11 mouse cellular contexts compared by ENCODE assay signal in the genomic region with DNA sequence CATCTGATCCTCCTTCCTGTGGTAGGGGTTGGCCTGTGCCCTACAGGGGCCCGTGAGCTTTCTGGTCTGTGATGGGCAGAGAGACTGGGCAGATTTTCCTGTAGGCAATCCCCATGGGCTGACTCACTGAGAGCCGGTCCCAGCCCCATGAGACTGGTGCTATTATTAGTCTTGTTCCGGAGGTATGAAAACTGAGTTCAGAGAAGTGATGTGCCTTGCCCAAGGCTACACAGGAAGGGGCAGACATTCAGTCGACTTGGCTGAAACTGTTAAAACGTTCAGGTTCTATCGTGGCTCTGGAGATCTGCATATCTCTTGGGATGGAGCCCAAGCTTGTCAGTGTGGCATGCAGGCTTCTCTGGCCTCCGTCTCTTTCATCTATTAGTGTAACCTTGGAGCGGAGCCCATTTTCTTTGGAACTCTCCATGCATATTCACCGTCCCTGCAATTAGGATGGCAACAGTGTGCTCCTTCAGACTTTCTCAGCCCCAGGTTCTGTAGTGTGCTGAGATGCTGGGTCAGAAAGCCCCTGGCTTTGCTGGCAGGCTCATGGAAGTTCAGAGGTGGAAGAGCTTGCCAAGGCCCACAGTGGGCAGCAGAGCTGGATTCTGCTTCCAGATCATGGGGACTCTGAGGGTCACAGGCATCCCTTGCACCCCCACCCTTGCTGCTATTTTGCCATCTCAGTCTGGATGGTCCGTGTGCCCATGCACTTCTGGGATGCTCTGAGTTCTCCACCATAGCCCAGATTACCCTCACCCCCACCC. TPM values are rescaled to one million over a fixed set of nuclear protein-coding genes. Genes with fewer than 3 reads are reported as not detected.
DNase-seq lines count a peak whose midpoint lies in the region; ATAC-seq and TF ChIP-seq lines count a peak whose summit lies in the region.
"Had no signal": no experiment of that assay in that cellular context is flagged by ENCODE, and none has a peak within 500 bp of the region (broad histone marks: within the 10 kb centered on the region; RNA-seq: fewer than 3 reads in every experiment).

No protein-coding gene starts in this region.

- no peaks in the 10 kb centered on the region for H3K9me3 ChIP-seq in lung, embryonic 14.5 days (ENCODE audit: low read depth, low read length)
- no peaks in the 10 kb centered on the region for H3K9me3 ChIP-seq in embryonic facial prominence, embryonic 10.5 days
- H3K9me3 ChIP-seq in stomach, embryonic 16.5 days (replicated peaks; ENCODE audit: control insufficient read depth, low read length) = no peaks in the 10 kb centered on the region
- H3K9me3 ChIP-seq: liver, embryonic 15.5 days had no signal

- no peaks in the 10 kb centered on the region for H3K27me3 ChIP-seq in lung, embryonic 14.5 days (ENCODE audit: insufficient read depth, low read length)
- no peaks in the 10 kb centered on the region for H3K27me3 ChIP-seq in embryonic facial prominence, embryonic 10.5 days (replicated peaks; ENCODE audit: low read depth, poor library complexity, severe bottlenecking)
- H3K27me3 ChIP-seq in stomach, embryonic 16.5 days (ENCODE audit: control insufficient read depth, insufficient read depth, low read length) = no peaks in the 10 kb centered on the region

- peak; percentile 58 for DNase-seq in lung, embryonic 14.5 days
- no peak for DNase-seq in lung, adult 18-20 months
- DNase-seq in adrenal gland, postnatal 36 days = peak; percentile 49 to 63
- DNase-seq in embryonic facial prominence, embryonic 10.5 days (ENCODE audit: low spot score) = no peak
- DNase-seq in right cerebral cortex, postnatal 4 days = no peak
- no peak for DNase-seq in spleen, postnatal 4 days (ENCODE audit: low spot score in 2 of 2)
- DNase-seq: right cerebral cortex, adult 18-20 months; thymus, postnatal 4 days had no signal

- no peak overlapping the region for H3K4me2 ChIP-seq in lung, embryonic 14.5 days
- no peak overlapping the region for H3K4me2 ChIP-seq in stomach, embryonic 16.5 days (ENCODE audit: low read depth, low read length)
- H3K4me2 ChIP-seq: liver, embryonic 15.5 days had no signal

- H3K9ac ChIP-seq in lung, embryonic 14.5 days = no peak overlapping the region
- H3K9ac ChIP-seq in stomach, embryonic 16.5 days (ENCODE audit: low read length) = no peak overlapping the region
- H3K9ac ChIP-seq: liver, embryonic 15.5 days had no signal

- WGBS in lung, embryonic 14.5 days = 58% methylated on average over 10 of the region's 10 CpGs
- 77% methylated on average over 10 of the region's 10 CpGs for WGBS in embryonic facial prominence, embryonic 10.5 days
- 61% methylated on average over 10 of the region's 10 CpGs for WGBS in stomach, embryonic 16.5 days

- TF ChIP-seq CTCF in lung, embryonic 14.5 days (IDR thresholded peaks at IDR 0.05; ENCODE audit: low read depth) = no peak

- no peak overlapping the region for H3K27ac ChIP-seq in lung, embryonic 14.5 days (ENCODE audit: low read depth)
- H3K27ac ChIP-seq in embryonic facial prominence, embryonic 10.5 days (replicated peaks) = peak overlapping the region; percentile 40; the same call in 1 of the 2 replicates
- no peak overlapping the region for H3K27ac ChIP-seq in stomach, embryonic 16.5 days (ENCODE audit: low read length)
- H3K27ac ChIP-seq: liver, embryonic 15.5 days had no signal

- ATAC-seq in lung, embryonic 14.5 days (ENCODE audit: insufficient read depth) = 0 out of 2 replicates have a peak, but pooled peaks have one; percentile 21
- ATAC-seq in stomach, embryonic 16.5 days (ENCODE audit: insufficient read depth, low FRiP score) = peak; percentile 29; the same call in 1 of the 2 replicates
- ATAC-seq: intestine, postnatal 0 days had no signal

- no peaks in the 10 kb centered on the region; the same call in 1 of the 2 replicates for H3K4me1 ChIP-seq in lung, embryonic 14.5 days (ENCODE audit: insufficient read depth)
- H3K4me1 ChIP-seq in embryonic facial prominence, embryonic 10.5 days = no peaks in the 10 kb centered on the region
- H3K4me1 ChIP-seq in stomach, embryonic 16.5 days (ENCODE audit: control insufficient read depth, insufficient read depth, low read length) = no peaks in the 10 kb centered on the region
- H3K4me1 ChIP-seq: liver, embryonic 15.5 days had no signal

- H3K4me3 ChIP-seq in lung, embryonic 14.5 days (ENCODE audit: low read depth, low read length) = no peak overlapping the region
- H3K4me3 ChIP-seq in embryonic facial prominence, embryonic 10.5 days = no peak overlapping the region
- no peak overlapping the region for H3K4me3 ChIP-seq in stomach, embryonic 16.5 days (replicated peaks; ENCODE audit: low read length)
- H3K4me3 ChIP-seq: liver, embryonic 15.5 days had no signal

- H3K36me3 ChIP-seq in lung, embryonic 14.5 days (ENCODE audit: insufficient read depth) = no peaks in the 10 kb centered on the region
- H3K36me3 ChIP-seq in embryonic facial prominence, embryonic 10.5 days (replicated peaks) = no peaks in the 10 kb centered on the region
- no peaks in the 10 kb centered on the region for H3K36me3 ChIP-seq in stomach, embryonic 16.5 days (ENCODE audit: control insufficient read depth, insufficient read depth, low read length)
- H3K36me3 ChIP-seq: liver, embryonic 15.5 days had no signal

RNA-seq across cellular contexts. Expression of a gene that starts 37.5 kb away (rescaled TPM):
- polyA plus RNA-seq in lung, embryonic 14.5 days (2014; fragmentation: Nextera tagmentation; extraction: Ambion mirVana) = 0.26 and 0.30 TPM in 2 replicates
- 1 to 10 TPM; 1.3 to 2.5 TPM for total RNA-seq in adrenal gland, postnatal 36 days (2021)
- polyA plus RNA-seq in embryonic facial prominence, embryonic 10.5 days (2016; fragmentation: Nextera tagmentation; extraction: Ambion mirVana) = 2.2 and 2.5 TPM in 2 replicates
- polyA plus RNA-seq in stomach, embryonic 16.5 days (2015; fragmentation: Nextera tagmentation; extraction: Ambion mirVana) = 0.41 and 0.93 TPM in 2 replicates
- polyA plus RNA-seq: liver, embryonic 15.5 days had no signal

Comparison
In these comparisons a context has a peak if more than half of its experiments do, and no peak if none do; other contexts are left out.
1. DNase-seq: peak in lung, embryonic 14.5 days (single experiment) and adrenal gland, postnatal 36 days (2 of 2); none in lung, adult 18-20 months (0 of 2), embryonic facial prominence, embryonic 10.5 days (single experiment), right cerebral cortex, postnatal 4 days (single experiment) and spleen, postnatal 4 days (0 of 2).